Mouse (Mus musculus): ENCODE measurements around the gene Baz2b.

Baz2b gene

DNA sequence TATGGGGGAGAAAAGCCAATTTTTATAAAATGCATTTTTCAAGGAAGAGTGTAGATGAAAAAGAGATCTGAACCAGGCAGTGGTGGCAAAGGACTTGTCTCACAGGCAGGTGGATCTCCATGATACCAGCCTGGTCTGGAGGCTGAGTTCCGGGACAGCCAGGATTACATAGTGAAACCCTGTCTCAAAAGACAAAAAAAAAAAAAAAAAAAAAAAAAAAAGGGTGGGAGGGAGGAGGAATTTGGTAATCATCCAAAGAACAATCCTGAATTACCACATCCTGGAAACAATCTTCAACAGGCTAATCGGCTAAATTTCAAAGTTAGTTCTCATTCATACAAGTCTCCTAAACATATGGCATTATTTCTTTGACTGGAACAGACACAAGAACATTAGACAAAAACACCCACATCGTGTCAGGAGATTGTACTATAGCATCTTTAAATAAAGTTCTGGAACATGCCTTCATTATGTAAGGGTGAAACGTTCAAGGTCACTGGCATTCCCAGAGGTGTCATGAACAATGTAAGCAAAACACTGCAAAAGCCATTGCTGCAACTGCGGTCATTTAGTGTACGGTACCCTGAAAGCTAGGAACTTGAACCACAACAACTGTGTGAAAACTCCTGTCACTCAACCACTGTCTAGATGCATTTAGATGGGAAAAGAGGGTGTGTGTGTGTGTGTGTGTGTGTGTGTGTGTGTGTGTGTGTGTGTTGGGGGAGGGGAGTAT lies 230.0 kb downstream of the Baz2b start:
- TF ChIP-seq NANOG (IDR thresholded peaks at IDR 0.05; ENCODE audit: borderline replicate concordance, low read length) (no peak; the same call in 1 of the 2 replicates), CTCF (conservative IDR thresholded peaks at IDR 0.05; ENCODE audit: low read length) (no peak), POU5F1 (IDR thresholded peaks at IDR 0.05; ENCODE audit: borderline replicate concordance, low read length) (no peak)
- H3K4me3 ChIP-seq (replicated peaks; ENCODE audit: low read length), result no peak overlapping the region
- no peaks in the 10 kb centered on the region for H3K4me1 ChIP-seq (replicated peaks; ENCODE audit: low read depth, low read length)
- H3K9me3 ChIP-seq (ENCODE audit: low read length), result no peaks in the 10 kb centered on the region
- H3K27me3 ChIP-seq (ENCODE audit: insufficient read depth, low read length), result no peaks in the 10 kb centered on the region
- peaks cover 9% of the 10 kb centered on the region; the same call in 1 of the 2 replicates for H3K36me3 ChIP-seq (ENCODE audit: insufficient read depth, low read length)

DNA sequence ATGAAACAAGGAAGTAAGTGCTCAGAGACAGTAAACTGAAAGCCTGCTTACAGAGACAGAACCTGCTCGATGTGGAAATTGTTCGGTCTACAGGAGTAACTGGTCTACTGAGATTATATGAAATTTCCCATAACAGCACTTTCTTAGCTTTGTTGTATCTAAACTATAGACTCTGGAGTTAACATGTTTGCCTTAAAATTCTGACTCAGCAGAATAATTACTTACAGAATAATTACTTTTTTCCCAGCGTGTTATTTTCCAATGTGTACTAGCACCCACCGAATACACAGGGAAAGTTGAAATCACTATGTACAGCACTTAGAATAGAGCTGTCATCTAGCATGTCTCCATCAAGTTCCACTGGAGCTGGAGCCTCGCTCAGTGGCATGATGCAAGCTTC lies 233.0 kb downstream of the Baz2b start:
- H3K9me3 ChIP-seq (ENCODE audit: low read length), result no peaks in the 10 kb centered on the region
- no peaks in the 10 kb centered on the region for H3K27me3 ChIP-seq (ENCODE audit: insufficient read depth, low read length)
- no peaks in the 10 kb centered on the region for H3K4me1 ChIP-seq (replicated peaks; ENCODE audit: low read depth, low read length)
- TF ChIP-seq POU5F1 (IDR thresholded peaks at IDR 0.05; ENCODE audit: borderline replicate concordance, low read length), result no peak
- no peak for TF ChIP-seq CTCF (conservative IDR thresholded peaks at IDR 0.05; ENCODE audit: low read length)
- no peak for TF ChIP-seq NANOG (IDR thresholded peaks at IDR 0.05; ENCODE audit: borderline replicate concordance, low read length)
- no peak overlapping the region for H3K4me3 ChIP-seq (replicated peaks; ENCODE audit: low read length)
- peaks cover 9% of the 10 kb centered on the region; the same call in 1 of the 2 replicates for H3K36me3 ChIP-seq (ENCODE audit: insufficient read depth, low read length)

DNA sequence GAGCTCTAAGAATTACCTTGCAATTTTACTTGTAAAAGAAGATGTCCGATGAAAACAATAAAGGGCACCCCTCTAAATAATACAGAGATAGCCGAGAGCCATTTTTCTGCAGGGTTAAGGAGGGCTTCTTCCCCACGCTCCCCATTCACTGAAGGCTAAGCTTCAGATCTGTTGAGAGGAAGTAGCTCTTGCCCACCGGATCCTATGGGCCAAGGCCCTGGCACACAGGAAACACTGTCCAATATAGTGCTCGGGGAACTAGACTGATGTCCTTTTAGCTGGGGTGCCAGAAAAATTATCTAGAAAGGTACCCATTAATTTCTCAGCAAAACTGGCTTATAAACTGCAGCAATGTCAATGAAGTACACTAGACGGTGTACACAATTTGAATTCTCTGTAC lies 233.9 kb downstream of the Baz2b start:
- Histone ChIP-seq H3K9me3 (ENCODE audit: low read length) (no peaks in the 10 kb centered on the region), H3K27me3 (ENCODE audit: insufficient read depth, low read length) (no peaks in the 10 kb centered on the region), H3K36me3 (ENCODE audit: insufficient read depth, low read length) (peaks cover 9% of the 10 kb centered on the region; the same call in 1 of the 2 replicates), H3K4me1 (replicated peaks; ENCODE audit: low read depth, low read length) (no peaks in the 10 kb centered on the region), H3K4me3 (replicated peaks; ENCODE audit: low read length) (no peak overlapping the region)
- TF ChIP-seq CTCF (conservative IDR thresholded peaks at IDR 0.05; ENCODE audit: low read length) (no peak), NANOG (IDR thresholded peaks at IDR 0.05; ENCODE audit: borderline replicate concordance, low read length) (no peak), POU5F1 (IDR thresholded peaks at IDR 0.05; ENCODE audit: borderline replicate concordance, low read length) (no peak)

DNA sequence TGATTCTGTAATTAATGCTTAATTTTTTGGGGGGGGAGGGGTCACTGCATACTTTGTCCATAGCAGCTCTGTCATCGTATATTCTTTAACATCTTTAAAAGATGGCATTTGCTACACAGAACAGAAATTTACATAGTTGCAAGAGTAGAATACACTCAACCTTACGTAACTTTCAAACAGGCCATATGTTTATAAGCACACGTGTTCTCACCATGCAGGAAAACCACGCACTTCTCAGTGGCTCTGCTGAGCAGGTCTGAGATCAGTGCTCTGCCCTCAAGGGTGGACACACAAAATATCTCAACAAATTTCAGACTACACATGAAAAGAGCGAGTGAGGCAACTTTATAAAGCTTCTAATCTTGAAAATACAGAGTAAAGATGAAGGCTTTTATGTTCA lies 235.7 kb downstream of the Baz2b start:
- TF ChIP-seq NANOG (IDR thresholded peaks at IDR 0.05; ENCODE audit: borderline replicate concordance, low read length) (no peak), CTCF (conservative IDR thresholded peaks at IDR 0.05; ENCODE audit: low read length) (no peak), POU5F1 (IDR thresholded peaks at IDR 0.05; ENCODE audit: borderline replicate concordance, low read length) (no peak)
- H3K9me3 ChIP-seq (ENCODE audit: low read length), result no peaks in the 10 kb centered on the region
- no peak overlapping the region for H3K4me3 ChIP-seq (replicated peaks; ENCODE audit: low read length)
- peaks cover 12% of the 10 kb centered on the region; the same call in 1 of the 2 replicates for H3K36me3 ChIP-seq (ENCODE audit: insufficient read depth, low read length)
- H3K4me1 ChIP-seq (replicated peaks; ENCODE audit: low read depth, low read length), result no peaks in the 10 kb centered on the region
- H3K27me3 ChIP-seq (ENCODE audit: insufficient read depth, low read length), result no peaks in the 10 kb centered on the region

DNA sequence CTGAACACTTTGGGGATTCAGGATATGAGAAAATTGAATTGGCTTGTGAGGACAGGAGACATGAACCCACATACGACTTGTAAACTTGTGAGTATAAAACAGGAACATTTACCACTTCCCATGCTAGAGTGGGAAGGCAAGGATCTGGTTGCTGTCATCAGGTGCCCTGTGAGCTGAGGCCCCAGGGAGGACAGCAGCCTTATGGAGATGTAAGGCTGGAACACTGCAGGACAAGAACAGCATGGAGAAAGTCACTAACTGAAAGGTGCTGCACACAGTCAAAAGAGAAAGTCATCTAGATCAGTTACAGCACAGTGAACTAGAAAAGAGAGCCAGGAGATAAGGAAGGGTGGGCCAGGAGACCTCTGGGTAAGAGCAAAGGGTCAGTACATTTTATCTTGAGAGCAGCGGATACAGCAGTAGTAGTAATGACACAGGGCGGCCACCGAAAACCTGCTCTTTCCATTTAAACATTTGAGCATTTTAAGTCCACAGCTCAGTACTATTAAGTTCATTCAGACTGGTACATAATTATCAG lies 236.5 kb downstream of the Baz2b start:
- H3K27me3 ChIP-seq (ENCODE audit: insufficient read depth, low read length), result no peaks in the 10 kb centered on the region
- H3K36me3 ChIP-seq (ENCODE audit: insufficient read depth, low read length), result peaks cover 20% of the 10 kb centered on the region; the same call in 1 of the 2 replicates
- H3K4me3 ChIP-seq (replicated peaks; ENCODE audit: low read length), result no peak overlapping the region
- H3K9me3 ChIP-seq (ENCODE audit: low read length), result no peaks in the 10 kb centered on the region
- TF ChIP-seq CTCF (conservative IDR thresholded peaks at IDR 0.05; ENCODE audit: low read length), result no peak
- TF ChIP-seq POU5F1 (IDR thresholded peaks at IDR 0.05; ENCODE audit: borderline replicate concordance, low read length), result no peak
- TF ChIP-seq NANOG (IDR thresholded peaks at IDR 0.05; ENCODE audit: borderline replicate concordance, low read length), result no peak
- no peaks in the 10 kb centered on the region for H3K4me1 ChIP-seq (replicated peaks; ENCODE audit: low read depth, low read length)

DNA sequence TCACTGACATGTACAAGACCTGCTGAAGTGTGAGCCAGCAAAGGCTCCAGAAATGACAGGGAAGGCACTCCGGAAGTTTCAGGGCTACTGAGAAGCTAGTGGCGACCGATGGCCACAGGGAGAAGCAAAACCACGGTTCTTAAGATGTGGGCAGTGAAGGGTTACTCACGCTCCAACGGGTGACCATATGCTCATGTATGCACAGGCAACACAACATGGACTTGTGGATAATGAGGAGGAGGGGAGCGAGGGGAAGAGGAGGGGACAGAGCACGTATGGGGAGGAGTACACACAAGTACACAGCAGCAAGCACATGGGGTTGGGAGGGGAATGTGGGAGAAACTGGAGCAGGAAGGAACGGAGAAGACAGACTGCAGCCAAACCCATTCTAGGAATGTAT lies 239.1 kb downstream of the Baz2b start:
- Histone ChIP-seq H3K9me3 (ENCODE audit: low read length) (no peaks in the 10 kb centered on the region), H3K4me1 (replicated peaks; ENCODE audit: low read depth, low read length) (no peaks in the 10 kb centered on the region), H3K36me3 (ENCODE audit: insufficient read depth, low read length) (peaks cover 11% of the 10 kb centered on the region; the same call in 1 of the 2 replicates), H3K27me3 (ENCODE audit: insufficient read depth, low read length) (no peaks in the 10 kb centered on the region), H3K4me3 (replicated peaks; ENCODE audit: low read length) (no peak overlapping the region)
- no peak for TF ChIP-seq NANOG (IDR thresholded peaks at IDR 0.05; ENCODE audit: borderline replicate concordance, low read length)
- no peak for TF ChIP-seq CTCF (conservative IDR thresholded peaks at IDR 0.05; ENCODE audit: low read length)
- TF ChIP-seq POU5F1 (IDR thresholded peaks at IDR 0.05; ENCODE audit: borderline replicate concordance, low read length), result no peak

DNA sequence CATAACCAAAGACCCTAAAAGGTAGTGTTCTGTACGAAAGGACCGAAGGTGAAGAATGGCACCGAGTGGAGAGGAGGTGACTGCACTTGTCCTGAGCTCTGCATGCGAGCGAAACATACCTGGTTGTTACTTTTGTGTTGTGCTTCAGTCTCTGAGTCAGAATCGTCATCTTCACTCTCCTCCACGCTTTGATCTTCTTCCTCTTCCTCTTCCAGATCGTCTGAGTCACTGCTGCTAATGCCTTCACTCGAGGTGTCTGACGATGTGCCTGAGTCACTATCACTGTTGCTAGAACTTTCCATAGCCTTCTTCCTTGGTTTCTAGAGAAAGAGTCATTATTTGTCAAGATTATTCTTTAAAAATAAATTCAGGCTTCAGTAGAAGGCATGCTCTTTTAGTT lies 240.5 kb downstream of the Baz2b start:
- no peaks in the 10 kb centered on the region for H3K9me3 ChIP-seq (ENCODE audit: low read length)
- TF ChIP-seq CTCF (conservative IDR thresholded peaks at IDR 0.05; ENCODE audit: low read length) (no peak), NANOG (IDR thresholded peaks at IDR 0.05; ENCODE audit: borderline replicate concordance, low read length) (no peak), POU5F1 (IDR thresholded peaks at IDR 0.05; ENCODE audit: borderline replicate concordance, low read length) (no peak)
- no peaks in the 10 kb centered on the region for H3K4me1 ChIP-seq (replicated peaks; ENCODE audit: low read depth, low read length)
- no peak overlapping the region for H3K4me3 ChIP-seq (replicated peaks; ENCODE audit: low read length)
- no peaks in the 10 kb centered on the region for H3K27me3 ChIP-seq (ENCODE audit: insufficient read depth, low read length)
- H3K36me3 ChIP-seq (ENCODE audit: insufficient read depth, low read length), result peaks cover 11% of the 10 kb centered on the region; the same call in 1 of the 2 replicates

DNA sequence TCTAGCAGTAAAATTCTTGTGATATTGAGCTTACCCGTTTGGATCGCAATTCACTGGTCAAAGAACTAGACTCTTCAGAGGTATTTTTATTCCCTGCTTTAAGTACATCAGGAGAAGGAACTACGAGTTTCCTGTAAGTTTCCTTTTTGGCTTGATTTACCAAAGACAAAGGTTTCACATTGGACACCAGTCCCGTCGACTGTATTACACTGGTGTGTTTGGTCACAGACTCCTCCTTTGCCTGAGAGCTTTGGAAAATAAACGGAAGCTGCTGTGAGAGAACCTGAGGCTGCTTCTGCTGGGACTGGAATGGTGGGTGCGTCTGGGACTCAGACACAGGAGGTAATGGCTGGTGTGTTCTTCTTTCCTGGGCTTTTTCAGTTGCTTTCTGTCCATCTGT lies 241.0 kb downstream of the Baz2b start:
- Histone ChIP-seq H3K36me3 (ENCODE audit: insufficient read depth, low read length) (peaks cover 11% of the 10 kb centered on the region; the same call in 1 of the 2 replicates), H3K27me3 (ENCODE audit: insufficient read depth, low read length) (no peaks in the 10 kb centered on the region), H3K4me3 (replicated peaks; ENCODE audit: low read length) (no peak overlapping the region), H3K9me3 (ENCODE audit: low read length) (no peaks in the 10 kb centered on the region), H3K4me1 (replicated peaks; ENCODE audit: low read depth, low read length) (no peaks in the 10 kb centered on the region)
- no peak for TF ChIP-seq CTCF (conservative IDR thresholded peaks at IDR 0.05; ENCODE audit: low read length)
- TF ChIP-seq POU5F1 (IDR thresholded peaks at IDR 0.05; ENCODE audit: borderline replicate concordance, low read length), result no peak
- no peak for TF ChIP-seq NANOG (IDR thresholded peaks at IDR 0.05; ENCODE audit: borderline replicate concordance, low read length)
